Mouse (Mus musculus) monocyte, adult 5-6 weeks (primary cell): ENCODE results near the gene Kidins220. TPM values are rescaled to one million over a fixed set of nuclear protein-coding genes. Genes with fewer than 3 reads are reported as not detected.

Experiments used
- ATAC-seq: fragments of 153-309, 156-312 bp; replicated peaks from 2 replicates; pipeline ENCODE4 v1.8.0; 2017; ENCODE audit warnings: mild to moderate bottlenecking; ENCODE audit not compliant: low TSS enrichment, insufficient number of reproducible peaks, severe bottlenecking, poor library complexity, low FRiP score
- total RNA-seq: library from RNA; stranded (forward); fragments of 200-1000, 200-491, 200-594 nt; gene quantifications from 3 replicates; pipeline ENCODE4 v1.2.3, GENCODE M21; 2017

Gene Kidins220
- total RNA-seq, 1 experiment from 2014 or later, result 122 TPM

DNA sequence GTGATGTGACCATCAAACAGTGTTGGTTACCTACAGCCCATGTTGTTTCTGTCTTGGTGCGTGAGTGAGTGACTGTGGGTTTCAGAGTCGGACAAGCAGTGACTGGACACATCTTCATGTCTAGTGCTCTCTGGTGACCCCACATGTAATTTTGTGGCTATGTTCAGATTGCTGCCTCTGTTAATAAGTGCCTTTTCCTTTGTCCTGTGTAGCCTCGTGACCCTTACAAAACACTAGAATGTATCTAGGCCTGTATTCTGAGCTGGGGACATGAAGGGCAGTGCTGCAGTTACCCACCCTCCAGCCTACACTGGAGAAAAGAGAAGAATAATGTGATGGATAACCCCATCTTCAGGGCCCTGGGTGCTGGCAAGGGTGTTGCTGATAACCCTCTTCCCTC is 16.2 kb upstream of the Kidins220 start:
- no peak for ATAC-seq

DNA sequence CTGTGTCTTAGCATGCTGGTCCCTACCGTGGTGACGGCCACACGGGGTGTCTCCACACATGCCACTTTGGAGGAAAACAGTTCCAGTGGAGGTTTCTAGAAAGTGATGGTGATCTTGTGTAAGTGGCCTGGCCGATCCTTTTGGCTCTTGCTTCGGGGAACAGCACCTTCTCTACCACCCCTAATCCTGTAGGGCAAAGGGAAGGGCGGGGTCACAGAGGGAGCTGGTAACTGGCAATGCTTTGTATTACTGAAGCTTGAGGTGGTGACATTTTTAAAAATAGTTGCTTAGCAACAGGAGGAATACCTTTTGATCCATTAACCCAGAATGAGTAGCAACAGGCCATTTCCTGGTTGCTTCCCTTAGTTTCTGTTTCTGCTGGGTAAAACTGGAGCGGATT is 12.9 kb upstream of the Kidins220 start:
- no peak for ATAC-seq

DNA sequence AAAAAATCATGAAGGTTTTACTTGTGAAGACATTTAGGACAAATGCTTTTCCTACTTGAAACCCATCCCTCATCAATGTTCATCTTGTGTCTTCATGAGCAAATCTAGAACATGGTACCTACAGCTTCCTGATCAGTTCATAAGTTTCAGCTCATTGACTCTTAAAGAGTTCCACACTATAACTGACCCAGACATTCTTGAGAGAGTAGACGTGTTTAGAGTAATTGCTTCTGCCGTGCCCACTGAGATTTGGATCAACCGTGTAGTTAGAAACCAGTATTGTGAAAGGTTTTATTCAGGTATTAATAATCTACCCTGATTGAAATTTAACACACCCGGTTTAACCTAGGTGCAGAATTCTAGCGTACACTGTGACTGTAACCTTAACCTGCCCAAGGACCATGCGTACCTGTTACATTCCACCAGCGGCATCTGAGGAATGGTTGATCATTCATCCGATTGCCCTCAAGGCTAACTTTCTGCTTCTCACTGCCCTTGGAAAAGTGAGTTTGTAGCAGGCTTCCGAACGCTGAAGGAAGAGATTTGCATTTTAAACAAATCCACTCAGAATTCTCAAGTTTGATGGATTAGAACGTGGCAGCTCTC is 12.3 kb upstream of the Kidins220 start:
- ATAC-seq, result no peak

DNA sequence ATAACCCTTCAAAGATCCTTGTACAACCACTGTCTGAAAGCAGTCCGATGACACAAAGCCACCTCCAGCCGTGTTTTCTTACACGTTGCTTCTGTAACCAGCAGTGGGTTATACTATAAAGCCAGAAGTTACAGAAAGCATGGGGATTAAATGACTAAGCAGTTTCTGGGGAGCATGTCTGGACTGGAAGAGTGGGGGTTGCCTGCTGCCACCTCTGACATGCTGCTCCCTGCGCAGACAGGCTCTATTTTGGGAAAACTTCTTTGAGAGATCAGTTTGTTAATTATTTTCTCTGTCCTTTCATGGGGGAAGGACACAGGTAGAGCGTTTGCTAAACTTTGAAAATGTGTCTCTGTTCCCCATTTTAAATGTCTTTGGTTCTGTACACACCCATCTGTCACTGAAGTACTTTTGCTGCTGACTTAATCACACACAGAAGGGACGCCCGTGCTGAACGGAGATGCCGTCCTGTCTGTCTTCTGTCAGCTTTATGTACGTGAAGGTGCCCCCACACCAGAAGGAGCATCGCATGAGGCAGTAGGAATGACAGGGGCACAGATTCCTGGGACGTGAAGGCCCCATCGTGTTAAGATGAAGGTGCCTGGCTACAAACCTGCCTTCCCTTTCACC is 11.2 kb upstream of the Kidins220 start:
- ATAC-seq, result no peak

DNA sequence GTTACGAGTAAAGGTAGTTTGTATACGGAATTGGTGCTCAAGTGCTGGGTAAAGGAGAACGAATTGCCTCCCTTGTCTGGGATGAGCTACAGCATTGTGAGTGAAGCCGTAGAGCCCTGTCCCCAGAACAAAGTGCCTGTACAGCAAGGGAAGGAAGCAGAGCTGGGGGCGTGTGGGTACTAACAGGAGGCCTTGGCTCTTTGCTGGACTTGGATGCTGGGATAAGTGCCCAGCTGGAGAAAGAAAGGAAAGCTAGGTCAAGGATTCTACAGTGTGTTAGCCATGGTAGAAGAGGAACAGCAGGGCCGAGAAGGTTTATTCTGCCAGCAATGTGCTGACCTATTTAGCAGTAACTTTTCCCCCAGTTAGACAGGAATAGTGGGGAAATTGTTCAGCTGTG is 9.3 kb upstream of the Kidins220 start:
- no peak for ATAC-seq

DNA sequence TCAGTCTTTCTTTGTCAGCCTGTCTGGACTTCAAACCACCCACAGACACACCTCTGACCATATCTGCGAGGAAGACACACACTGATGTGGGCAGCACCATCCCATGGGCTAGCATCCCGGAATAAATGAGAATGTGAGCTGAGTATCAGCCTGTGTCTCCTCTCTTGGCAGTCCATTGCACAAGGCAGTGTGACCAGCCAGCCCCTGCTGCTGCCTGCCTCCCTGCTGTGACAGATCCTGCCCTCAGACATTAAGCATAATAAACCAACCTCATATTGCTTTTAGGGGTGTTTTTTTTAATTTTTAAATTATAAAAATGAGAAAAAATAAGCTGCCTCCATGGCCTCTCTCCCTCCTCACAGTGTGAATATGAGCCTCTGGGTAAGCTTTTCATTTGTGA is 8.7 kb upstream of the Kidins220 start:
- no peak for ATAC-seq

DNA sequence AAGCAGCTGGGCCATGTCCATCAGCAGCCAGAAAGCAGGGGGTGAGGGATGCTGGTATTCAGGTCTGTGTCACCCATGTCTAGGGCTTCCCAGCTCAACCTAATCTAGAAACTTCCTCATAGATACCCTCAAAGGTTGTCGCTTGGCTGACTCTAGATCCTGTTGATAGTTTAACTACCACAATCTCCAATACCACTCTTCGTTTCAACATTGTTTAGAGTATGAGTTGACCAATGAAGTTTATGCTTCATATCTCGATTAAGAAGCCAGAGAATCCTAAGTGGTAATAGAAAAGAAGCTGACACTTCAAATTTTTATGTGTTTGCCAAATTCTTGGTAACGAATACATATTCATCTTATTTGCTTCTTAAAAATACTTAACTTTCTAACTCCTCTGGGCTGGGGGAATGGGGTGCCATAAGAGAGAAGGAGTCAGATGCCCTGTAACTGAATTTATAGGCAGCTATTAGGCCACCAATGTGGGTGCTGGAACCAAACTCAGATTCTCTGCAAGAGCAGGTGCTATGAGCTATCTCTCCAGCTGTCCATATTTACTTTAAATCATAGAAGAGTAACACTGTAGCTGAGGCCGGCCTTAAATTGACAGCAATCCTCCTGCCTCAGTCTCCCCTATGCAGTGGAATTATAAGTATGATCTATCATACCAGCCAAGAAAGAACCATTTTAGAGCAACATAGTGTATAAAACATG is 3.1 kb upstream of the Kidins220 start:
- ATAC-seq, result no peak

DNA sequence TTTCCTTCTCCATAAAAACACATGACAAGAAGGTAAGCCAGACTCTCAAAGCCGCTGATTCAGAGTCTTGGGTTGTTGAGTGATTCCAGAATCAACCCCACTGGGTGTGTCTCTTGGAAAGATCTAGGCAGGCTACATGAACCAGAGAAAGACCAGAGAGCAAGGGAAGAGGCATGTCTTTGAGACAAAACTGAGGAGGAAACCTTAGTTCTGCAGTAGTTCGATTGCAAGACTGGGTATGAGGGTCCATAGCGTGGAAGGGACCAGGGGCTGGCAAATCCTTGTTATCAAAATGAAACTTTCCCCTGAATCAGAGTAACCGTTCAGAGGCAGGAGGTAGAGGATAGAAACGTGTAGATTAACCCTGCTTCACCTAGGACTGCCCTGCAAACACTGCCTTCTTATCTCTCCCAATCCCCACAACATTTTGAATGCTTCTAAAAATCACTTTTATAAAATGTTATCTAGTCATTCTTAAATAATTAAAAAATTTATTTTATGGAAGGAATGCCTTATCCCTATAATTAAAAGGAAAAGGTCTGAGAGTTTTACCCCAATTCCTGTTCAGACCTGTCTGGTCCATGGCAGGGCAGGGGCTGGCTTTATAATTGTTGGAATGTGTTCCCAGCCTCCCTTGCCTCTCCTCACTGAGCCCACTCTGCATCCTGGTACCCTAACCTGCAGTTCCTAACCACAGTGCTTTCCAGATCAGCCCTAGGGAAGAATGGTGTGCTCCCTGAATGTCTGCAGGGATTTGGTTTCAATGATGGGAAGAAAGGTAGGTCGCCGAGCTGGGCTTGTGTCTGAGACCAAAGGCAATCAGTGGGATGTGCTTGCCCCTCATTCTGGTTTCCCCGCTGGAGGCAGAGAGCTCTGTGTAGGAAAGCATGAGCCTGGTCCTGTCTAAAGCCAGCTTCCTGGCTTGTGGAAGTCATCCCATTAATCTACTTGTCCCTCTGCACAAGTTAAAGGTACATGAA is 2.1 kb upstream of the Kidins220 start:
- no peak for ATAC-seq

DNA sequence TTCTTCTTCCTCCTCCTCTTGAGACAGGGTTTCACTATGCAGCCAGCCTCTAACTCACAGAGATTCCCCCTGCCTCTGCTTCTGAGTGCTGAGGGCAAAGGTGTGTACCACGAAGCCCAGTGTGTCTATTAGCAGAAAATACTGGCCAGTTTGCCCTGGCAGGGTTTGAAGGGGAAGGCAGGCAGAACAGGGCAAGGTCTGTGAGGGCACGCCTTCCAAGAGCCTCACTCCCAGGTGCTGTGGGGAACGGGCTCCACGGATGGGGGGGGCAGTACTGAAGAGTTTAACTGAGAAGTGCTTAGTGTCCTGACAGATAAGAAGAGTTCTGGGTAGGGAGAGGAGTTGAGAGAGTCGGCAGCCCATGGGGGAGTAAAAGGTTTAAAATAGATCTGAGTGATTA is 1.1 kb upstream of the Kidins220 start:
- no peak for ATAC-seq

DNA sequence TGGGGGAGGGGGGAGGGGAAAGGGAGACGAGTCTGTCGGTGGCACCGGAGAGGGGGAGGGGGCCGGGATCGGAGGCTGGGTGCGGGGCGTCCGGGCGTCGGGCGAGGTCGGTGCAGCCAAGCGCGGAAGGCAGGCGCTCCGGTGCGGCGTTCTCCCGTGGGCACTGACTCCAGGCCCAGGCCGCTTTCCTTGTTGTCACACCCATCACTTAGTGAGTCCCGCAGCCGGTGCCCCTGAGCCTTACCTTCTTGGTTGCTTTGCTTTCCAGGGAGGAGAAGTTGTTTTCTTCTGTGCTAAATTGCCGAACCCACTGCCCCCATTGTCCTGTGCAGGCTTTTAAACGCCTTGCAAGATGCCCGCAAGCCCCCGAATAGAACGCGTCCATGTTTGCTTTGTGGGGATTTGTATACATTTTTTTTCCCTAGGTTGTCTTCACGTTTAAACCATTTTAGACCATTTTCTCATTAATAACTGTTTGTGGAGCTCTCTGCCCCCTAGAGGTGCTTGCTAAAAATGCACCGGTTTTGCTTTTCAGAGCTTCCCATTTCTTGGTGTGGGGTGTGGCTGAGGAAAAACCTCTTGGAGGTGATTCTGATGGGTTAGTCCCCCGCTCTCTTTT is 499 bp downstream of the Kidins220 start:
- ATAC-seq, result peak; percentile 37

DNA sequence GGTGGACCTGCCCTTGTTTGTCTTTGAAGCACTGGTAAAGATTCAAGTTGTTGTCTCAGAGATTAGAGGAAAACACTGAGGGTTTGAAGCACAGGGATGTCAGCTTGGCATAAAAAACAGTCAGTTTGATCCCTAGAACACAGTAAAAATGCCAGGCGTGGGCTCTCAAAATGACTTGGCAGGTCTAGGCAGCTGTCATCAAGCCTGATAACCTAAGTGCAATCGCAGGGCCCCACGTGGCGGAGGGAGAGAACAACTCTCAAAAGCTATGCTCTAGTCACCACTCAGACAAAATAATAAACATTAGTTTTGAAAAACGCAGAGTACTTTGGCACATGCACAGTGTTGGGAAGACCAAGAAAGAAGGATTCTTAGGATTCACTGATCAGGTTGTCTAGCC is 10.5 kb downstream of the Kidins220 start:
- ATAC-seq, result no peak

DNA sequence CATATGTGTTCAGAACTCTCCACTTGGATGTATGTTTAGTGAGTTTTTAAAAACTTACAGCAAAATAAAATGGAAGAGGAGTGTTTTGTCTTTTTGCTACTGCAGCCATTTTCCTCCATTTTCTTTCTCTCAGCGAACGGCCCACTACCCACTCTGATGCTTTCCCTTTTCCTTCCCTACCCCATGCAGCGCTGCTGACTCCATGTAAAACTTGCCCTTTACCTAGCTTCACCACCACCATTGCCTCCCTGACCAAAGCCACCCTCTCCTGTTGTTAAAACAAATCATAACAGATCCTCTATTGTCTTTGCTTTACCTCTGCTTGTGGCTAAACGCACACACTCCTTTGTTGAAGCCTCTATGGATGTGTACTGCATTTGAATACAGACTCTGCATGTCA is 20.6 kb downstream of the Kidins220 start:
- no peak for ATAC-seq

DNA sequence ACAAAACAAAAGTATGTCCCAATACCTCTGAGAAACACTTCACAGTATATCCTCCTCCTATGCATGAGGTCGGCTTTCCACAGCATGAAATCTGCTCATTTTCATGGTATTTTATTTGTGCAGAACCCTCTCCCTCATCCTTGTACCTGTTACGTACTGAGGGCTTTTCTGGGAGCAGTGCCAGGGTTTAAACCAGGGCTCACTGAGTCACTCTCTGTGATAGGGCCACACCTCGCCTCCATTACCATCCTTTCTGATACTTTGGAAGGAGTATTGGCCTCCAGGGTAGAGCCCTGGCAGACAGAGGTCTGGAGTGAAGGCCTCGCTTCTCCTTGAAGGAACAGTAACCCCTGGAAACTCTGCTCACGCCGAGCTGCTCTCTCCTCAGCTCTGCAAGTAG is 30.6 kb downstream of the Kidins220 start:
- no peak for ATAC-seq

DNA sequence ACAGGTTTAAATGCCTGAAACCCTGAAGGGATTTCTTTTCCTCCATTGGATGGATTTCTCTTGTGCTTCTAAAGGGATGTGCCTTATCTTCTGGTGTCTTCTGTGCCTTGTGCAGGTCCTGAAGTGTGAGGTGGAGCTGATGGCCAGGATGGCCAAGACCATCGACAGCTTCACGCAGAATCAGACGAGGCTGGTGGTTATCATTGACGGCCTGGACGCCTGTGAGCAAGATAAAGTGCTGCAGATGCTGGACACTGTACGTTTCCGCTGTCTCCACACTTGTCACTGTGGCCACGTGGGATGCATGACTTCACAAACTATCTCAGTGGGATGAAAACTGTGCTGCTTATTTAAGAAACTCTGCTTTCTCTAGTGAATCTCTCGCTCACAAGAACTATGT is 35.2 kb downstream of the Kidins220 start:
- no peak for ATAC-seq

DNA sequence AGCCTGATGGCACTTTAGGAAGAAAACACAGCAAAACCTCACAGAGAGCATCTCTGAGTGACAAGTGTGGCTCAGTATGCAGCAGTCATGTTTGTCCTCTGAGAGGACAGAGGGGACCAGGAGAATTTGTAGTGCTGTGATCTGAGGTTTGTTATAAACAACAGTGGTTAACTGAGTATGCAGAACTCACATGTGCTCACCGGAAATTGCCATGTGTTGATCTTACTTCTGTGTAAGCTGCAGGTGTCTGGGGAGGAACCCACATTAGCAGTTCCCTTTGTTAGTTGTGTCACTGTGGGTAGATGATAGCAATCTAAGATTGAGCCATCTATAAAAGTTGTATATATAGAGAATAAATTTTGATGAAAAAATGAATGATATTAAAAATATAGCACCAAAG is 35.7 kb downstream of the Kidins220 start:
- no peak for ATAC-seq

DNA sequence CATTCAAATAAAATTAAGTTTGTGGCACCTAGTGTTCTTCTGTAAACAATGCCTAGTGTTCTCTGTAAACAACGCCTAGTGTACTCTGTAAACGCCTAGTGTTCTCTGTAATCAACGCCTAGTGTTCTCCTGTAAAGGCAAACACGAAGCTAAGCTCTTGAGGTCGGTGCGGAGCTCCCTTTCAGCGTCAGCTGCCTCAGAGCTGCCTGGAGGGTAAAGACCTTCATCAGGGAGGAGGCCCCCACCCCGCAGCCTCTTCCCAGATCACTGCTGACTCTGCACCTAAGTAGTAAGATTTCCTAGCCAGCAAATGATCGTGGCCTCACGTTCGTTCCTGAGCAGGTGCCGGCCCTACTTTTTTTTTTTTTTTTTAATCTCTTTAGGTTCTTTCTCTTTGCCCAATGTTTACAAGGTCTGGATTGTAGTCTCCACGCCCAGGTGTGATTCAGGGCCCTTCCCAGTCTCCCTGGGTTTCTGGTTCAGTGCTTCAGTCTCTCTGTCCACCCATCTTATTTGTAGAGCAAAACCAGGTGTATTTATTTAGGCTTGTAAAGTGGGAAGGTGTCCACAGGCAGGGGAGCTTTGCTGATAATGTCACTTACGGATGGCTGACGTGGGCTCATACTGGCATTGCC is 37.1 kb downstream of the Kidins220 start:
- ATAC-seq, result no peak

DNA sequence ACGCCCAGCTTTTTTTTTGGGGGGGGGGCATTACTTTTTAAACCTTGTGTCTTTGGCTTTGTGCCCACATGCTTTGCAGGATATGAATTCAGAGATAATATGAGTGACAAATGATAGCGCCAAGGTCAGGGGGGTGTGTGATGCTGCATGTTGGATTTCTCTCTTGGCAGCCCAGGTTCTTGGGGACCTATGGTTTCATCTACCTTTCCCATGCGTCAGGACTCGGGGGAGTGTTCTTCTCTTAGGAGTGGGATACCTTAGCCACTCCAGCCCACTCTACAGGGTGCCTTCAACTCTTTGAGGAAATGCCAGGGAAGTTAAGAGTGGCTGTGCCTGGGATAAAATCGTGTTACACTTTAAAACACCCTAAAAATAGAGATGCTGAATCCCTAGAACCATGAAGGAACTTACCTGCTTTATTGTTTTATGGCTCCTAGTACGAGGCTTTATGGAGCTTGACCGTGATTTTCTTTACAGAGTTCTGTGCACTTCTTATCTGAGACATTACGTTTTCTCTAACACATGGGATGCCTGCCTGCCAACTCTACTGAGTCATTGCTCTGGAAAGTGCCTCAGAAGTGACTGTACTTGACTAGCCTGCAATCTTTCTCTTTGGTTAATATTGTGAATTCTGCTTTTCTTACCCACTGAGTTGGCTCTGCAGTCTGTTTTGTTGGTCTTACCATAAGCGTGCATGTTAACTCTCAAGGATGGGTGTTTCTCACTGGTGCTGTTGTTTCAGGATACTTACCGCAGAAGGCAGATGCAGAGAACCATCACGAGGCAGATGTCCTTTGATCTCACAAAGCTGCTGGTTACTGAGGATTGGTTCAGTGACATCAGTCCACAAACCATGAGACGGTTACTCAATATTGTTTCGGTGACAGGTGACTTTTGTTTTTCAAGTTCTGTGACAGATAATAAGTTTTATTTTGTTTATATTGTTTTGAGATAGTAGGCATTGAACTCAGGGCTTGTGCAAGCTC is 38.1 kb downstream of the Kidins220 start:
- no peak for ATAC-seq
